Mouse (Mus musculus) midbrain, postnatal 0 days (tissue): Measurements from ENCODE around the gene Plpp6. TPM values are rescaled to one million over a fixed set of nuclear protein-coding genes. Genes with fewer than 3 reads are reported as not detected.

Experiments
- ATAC-seq: fragments of 200-750 bp; cut with Nextera tagmentation; 2 replicates; pipeline ENCODE4 v1.8.0; 2017; ENCODE audit warnings: moderate number of reproducible peaks, mild to moderate bottlenecking, moderate TSS enrichment, moderate library complexity; ENCODE audit not compliant: low FRiP score
- DNase-seq: peaks from one replicate; pipeline ENCODE4 v3.0.0-alpha.2; 2015; ENCODE audit warnings: low spot score
- H3K27ac ChIP-seq: fragments of 300-500 bp; sonication (generic); 2 replicates; pipeline ENCODE4 v1.5.1; 2014; ENCODE audit warnings: low read depth, mild to moderate bottlenecking, low read length, mixed read lengths
- H3K27me3 ChIP-seq: fragments of 300-500 bp; sonication (generic); 2 replicates; pipeline ENCODE4 v1.6.1; 2014; ENCODE audit warnings: low read length, control low read depth, mixed read lengths; ENCODE audit not compliant: insufficient read depth
- H3K36me3 ChIP-seq: fragments of 300-500 bp; sonication (generic); 2 replicates; pipeline ENCODE4 v1.6.1; 2014; ENCODE audit warnings: low read length, control low read depth, mixed read lengths; ENCODE audit not compliant: insufficient read depth
- H3K4me1 ChIP-seq: fragments of 300-500 bp; sonication (generic); 2 replicates; pipeline ENCODE4 v1.6.1; 2014; ENCODE audit warnings: mild to moderate bottlenecking, control low read depth, antibody characterized with exemption, low read length, mixed read lengths; ENCODE audit not compliant: insufficient read depth
- H3K4me2 ChIP-seq: fragments of 300-500 bp; sonication (generic); 2 replicates; pipeline ENCODE4 v1.6.1; 2014; ENCODE audit warnings: low read depth, mild to moderate bottlenecking, low read length, mixed read lengths; ENCODE audit not compliant: poor library complexity, severe bottlenecking
- H3K4me3 ChIP-seq: fragments of 300-500 bp; sonication (generic); 2 replicates; pipeline ENCODE4 v1.5.1; 2014; ENCODE audit warnings: low read depth, mild to moderate bottlenecking, low read length, moderate library complexity
- H3K9ac ChIP-seq: fragments of 300-500 bp; sonication (generic); replicated peaks from 2 replicates; pipeline ENCODE4 v1.6.1; 2014; ENCODE audit warnings: mild to moderate bottlenecking, low read length, moderate library complexity, mixed read lengths; ENCODE audit not compliant: poor library complexity, severe bottlenecking
- H3K9me3 ChIP-seq: fragments of 300-500 bp; sonication (generic); 2 replicates; pipeline ENCODE4 v1.6.1; 2016; ENCODE audit warnings: low read length, control low read depth
- CTCF ChIP-seq: IDR thresholded peaks from 2 replicates; pipeline ENCODE4 v1.5.1; 2016; ENCODE audit warnings: antibody characterized with exemption, mild to moderate bottlenecking
- WGBS: fragments of 180-500 bp; shearing (Covaris S2); extraction: QIAGEN DNeasy Blood & Tissue Kit; methylation state at CpG from one replicate; pipeline ENCODE4 v1.1.7; 2014; 5-methylcytosine and 5-hydroxymethylcytosine counted together
- polyA plus RNA-seq: library from polyadenylated mRNA; unstranded; fragments of >200 nt; fragmentation: Nextera tagmentation; extraction: Ambion mirVana; gene quantifications from 2 replicates; pipeline ENCODE4 v1.2.1, GENCODE M21; 2015
- total RNA-seq: library from RNA; depleted of rRNA; stranded (reverse); fragments of >200 nt; gene quantifications from 2 replicates; pipeline ENCODE4 v1.2.3, GENCODE M21; 2014

Gene Plpp6
- total and polyA plus RNA-seq, 2 experiments from 2014 or later, result 20.0 to 23.3 TPM

DNA sequence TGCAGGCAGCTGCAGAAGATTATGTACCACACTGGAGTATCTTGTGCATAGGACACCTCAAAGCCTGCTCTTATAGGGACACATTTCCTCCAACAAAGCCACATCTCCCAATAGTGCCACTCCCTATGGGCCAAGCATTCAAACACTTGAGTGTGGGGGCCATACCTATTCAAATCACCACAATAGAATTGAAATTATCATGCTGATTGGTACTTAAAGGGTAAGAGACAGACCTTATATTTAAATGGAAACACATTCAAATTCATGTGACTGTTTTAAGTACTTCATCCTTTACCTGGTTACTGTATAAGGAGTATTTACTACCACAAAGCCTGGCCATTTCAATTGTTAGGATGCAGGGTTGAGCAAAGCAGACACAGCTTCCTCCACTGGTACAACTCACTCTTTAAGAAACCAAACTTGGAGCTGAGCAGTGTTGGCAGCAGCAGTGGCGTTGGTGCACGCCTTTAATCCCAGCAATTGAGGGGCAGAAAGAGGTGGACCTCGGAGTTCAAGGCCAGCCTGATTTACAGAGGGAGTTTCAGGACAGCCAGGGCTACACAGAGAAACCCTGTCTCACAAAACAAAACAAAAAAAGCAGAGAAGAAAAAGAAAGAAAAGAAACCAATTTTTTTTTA lies 44.4 kb downstream of the Plpp6 start:
- Histone ChIP-seq H3K9ac (no peak overlapping the region), H3K4me1 (no peaks in the 10 kb centered on the region), H3K27ac (no peak overlapping the region), H3K36me3 (peaks cover 17% of the 10 kb centered on the region), H3K9me3 (no peaks in the 10 kb centered on the region), H3K4me3 (no peak overlapping the region), H3K27me3 (no peaks in the 10 kb centered on the region), H3K4me2 (no peak overlapping the region)
- 79% methylated on average over 3 of the region's 3 CpGs for WGBS
- no peak for TF ChIP-seq CTCF
- DNase-seq (no peak), ATAC-seq (no peak)

DNA sequence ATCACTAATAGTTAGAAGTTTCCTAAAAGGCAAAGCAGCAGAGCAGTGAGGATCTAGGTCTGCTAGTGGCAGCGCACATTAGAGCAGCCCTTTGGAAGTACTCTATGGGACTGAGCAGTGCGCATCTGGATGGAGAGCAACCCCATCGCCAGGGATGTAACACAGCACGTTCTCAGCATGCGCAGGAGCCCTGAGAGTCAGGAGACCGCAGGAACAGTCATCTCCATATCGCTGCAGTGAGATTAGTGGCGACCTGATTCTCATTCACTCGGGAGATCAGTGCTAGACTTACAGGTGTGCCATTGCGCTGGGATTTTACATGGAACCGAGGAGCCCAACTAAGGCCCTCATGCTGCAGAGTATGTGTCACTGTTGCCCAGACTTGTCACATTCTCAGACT lies 45.3 kb downstream of the Plpp6 start:
- Histone ChIP-seq H3K36me3 (peaks cover 19% of the 10 kb centered on the region), H3K4me3 (no peak overlapping the region), H3K9me3 (no peaks in the 10 kb centered on the region), H3K4me1 (no peaks in the 10 kb centered on the region), H3K27me3 (no peaks in the 10 kb centered on the region), H3K27ac (no peak overlapping the region), H3K4me2 (no peak overlapping the region), H3K9ac (no peak overlapping the region)
- ATAC-seq (no peak), DNase-seq (no peak)
- WGBS, result 92% methylated on average over 11 of the region's 11 CpGs
- no peak for TF ChIP-seq CTCF

- Histone ChIP-seq H3K9ac (no peak overlapping the region), H3K4me1 (no peaks in the 10 kb centered on the region), H3K9me3 (no peaks in the 10 kb centered on the region), H3K27ac (no peak overlapping the region), H3K4me2 (no peak overlapping the region), H3K4me3 (no peak overlapping the region), H3K36me3 (peaks cover 25% of the 10 kb centered on the region), H3K27me3 (no peaks in the 10 kb centered on the region)
- 86% methylated on average over 12 of the region's 12 CpGs for WGBS
- DNase-seq, result no peak
- TF ChIP-seq CTCF, result no peak
- no peak for ATAC-seq
Measured at GRCm38 (mm10) chr19:29011355-29011990, 47.7 kb downstream of the Plpp6 start.

DNA sequence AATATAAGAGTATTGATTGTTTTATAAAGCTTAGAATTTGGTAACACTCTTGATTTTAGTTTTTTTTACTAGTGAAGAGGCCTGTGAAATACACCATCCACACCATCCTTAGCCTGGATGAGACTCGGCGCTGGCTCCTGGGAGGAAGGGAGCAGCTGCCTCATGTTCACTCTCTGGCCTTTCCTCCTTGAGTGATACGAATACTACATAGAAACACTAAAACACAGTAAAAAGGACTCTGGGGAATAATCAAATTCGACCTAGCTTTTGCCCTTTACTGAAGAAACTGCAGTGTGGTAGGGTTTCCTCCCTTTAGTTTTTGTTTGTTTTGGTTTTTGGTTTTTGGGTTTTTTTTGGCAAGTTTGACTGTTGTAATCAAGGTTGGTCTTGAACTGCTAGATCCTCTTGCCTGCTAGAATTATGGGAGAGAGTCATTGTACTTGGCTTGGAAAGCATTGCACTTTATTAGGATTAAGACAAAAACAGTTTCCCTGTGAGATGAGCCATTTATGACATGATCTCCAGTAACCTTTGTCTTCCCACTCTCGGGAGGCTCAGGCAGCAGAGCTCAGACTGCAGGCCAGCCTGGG lies 50.8 kb downstream of the Plpp6 start:
- DNase-seq, result no peak
- no peak overlapping the region for H3K27ac ChIP-seq
- H3K4me3 ChIP-seq, result no peak overlapping the region
- peaks cover 13% of the 10 kb centered on the region for H3K36me3 ChIP-seq
- no peak overlapping the region for H3K9ac ChIP-seq
- WGBS, result 82% methylated on average over 5 of the region's 5 CpGs
- H3K9me3 ChIP-seq, result no peaks in the 10 kb centered on the region
- no peaks in the 10 kb centered on the region for H3K4me1 ChIP-seq
- ATAC-seq, result no peak
- TF ChIP-seq CTCF, result no peak
- no peak overlapping the region for H3K4me2 ChIP-seq
- H3K27me3 ChIP-seq, result no peaks in the 10 kb centered on the region

DNA sequence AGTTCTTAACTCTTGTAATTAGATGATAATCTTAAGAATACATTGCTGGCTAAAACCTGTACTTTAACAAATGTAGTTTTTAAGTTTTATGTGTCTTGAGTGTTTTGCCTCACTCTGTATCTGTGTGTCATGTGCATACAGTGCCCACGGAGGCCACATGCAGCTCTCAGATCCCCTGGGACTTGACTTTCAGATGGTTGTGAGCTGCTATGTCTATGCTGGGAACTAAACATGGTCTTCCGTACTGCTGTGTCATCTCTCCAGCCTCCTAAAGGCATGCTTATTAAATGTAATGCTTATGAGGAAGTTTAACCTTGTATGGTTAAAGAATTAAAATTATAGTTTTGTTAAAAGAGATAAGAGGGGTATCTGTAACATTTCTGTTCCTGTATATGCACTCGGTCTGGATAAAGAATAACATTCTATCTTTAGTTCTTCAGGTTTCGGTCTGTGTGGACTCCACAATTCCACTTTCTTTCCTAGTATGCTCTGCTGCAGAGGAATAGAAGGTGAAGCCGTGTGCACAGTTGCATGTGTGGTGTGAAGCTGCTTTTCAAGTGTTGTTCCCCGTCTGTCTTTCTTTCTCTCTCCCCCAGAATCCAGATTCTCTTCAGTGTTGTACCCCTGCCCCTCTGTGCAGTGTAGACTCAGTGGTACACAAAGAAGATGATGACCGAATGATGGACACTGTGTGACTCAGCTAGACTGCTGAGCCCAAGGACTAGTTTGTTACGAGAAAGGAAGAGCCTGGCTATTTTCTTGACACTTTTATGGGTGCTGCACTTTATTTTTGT lies 51.9 kb downstream of the Plpp6 start:
- no peak for TF ChIP-seq CTCF
- ATAC-seq (no peak), DNase-seq (no peak)
- no peak overlapping the region for H3K9ac ChIP-seq
- no peak overlapping the region for H3K4me3 ChIP-seq
- no peaks in the 10 kb centered on the region for H3K27me3 ChIP-seq
- H3K4me2 ChIP-seq, result no peak overlapping the region
- H3K36me3 ChIP-seq, result peaks cover 13% of the 10 kb centered on the region
- no peaks in the 10 kb centered on the region for H3K9me3 ChIP-seq
- 90% methylated on average over 8 of the region's 8 CpGs for WGBS
- no peak overlapping the region for H3K27ac ChIP-seq
- no peaks in the 10 kb centered on the region for H3K4me1 ChIP-seq
